Mouse (Mus musculus): ENCODE results near the gene Gsta4.
"Not testable (repeated sequence)": the region's sequence is repeated elsewhere in the genome, so short reads cannot be mapped to it uniquely, and the experiment has no call there.

Gsta4 gene

DNA sequence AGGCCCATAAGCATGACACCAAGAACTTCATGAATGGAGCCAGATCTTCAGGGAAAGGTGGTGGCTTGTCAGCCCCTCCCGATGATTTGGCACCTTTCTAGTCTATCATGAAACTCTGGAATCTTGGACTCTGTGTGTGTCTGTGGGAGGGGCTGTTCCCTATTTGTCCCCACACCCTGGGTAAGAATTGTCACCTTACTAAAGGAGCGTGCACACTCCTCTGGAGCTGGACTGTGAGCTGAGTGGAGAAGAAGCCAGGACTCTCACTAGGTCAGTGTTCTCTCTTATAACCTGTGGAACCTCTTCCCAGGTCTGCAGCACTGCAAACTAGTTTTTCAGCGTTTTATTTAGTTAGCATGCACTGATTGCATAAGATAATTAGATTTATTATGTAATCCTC is 47.9 kb downstream of the Gsta4 start, which contains the start of gene Gsta1:
Gsta1 (plus strand) TSS at position 196 of the 400 bp plus-strand sequence.
- not testable (repeated sequence) for DNase-seq (ENCODE audit: low spot score in 2 of 2)

DNA sequence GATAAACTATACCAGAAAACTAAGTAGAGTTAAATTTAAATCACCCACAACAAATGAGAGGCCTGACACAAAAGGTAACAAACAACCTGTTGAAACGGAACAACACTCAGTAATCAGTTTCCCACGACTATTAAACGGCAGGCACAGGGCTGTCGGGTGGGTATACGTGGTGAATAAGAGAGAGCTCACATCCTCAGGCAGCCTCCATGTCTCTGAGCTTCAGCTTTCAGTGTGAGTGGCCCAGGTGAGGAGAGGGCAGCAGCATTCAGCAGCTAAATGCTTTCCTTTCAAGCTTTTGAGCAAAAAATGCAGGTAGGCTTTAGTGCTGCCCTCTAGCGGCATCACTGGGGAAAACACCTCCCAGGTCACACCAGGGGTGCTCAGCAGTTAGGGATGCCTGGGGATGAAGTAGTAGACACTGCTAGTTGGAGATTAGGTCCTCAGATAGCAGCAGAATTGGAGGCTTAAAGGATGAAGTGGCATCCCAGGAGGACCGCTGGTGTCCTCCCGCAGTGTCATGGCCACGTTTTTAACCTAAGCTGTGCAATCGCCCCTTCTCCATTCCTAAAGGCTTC is 50.6 kb downstream of the Gsta4 start:
- DNase-seq (ENCODE audit: low spot score in 2 of 2): not testable (repeated sequence)

DNA sequence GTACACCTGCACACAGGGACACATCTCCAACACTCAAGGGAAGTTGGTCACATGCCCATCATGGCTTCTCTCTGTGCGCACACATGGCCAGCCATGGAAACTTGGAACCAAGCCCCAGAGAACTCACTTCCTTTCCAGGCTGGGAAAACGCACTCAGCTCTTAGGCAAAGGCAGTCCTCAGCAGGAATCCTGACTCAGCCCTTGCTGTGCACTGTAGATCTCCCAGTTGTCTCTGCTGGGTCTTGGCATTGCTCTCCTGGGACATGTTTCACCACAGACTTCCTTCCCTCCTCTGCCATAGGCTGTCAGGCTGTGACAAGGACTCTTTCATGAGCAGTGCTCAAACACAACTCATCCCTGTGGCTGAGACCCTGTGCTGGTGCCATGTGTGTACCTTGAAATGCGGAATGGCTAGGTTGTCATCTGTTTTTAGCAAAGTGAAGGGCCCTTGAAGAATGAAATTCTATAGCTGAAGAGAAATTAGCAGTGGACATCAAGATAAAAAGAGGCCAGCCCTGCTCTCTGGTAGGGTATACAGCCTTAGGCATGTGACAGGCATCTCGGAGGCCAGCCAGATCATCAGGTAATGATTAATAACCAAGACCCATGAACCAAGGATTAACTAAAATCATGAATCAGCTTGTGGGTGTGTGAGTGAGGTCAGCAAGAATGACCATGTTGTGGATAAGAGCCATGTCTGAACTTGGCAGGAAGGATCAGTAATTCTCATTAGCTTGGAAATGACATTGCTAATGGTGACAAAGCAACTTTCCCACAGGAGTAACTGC is 73.3 kb downstream of the Gsta4 start:
- DNase-seq (ENCODE audit: low spot score in 2 of 2): not testable (repeated sequence)

DNA sequence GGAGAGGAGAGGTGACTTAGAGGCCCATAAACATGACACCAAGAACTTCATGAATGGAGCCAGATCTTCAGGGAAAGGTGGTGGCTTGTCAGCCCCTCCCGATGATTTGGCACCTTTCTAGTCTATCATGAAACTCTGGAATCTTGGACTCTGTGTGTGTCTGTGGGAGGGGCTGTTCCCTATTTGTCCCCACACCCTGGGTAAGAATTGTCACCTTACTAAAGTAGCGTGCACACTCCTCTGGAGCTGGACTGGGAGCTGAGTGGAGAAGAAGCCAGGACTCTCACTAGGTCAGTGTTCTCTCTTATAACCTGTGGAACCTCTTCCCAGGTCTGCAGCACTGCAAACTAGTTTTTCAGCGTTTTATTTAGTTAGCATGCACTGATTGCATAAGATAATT is 74.3 kb downstream of the Gsta4 start, which contains the start of gene Gm3776:
Gm3776 (plus strand) TSS at position 216 of the 400 bp plus-strand sequence.
- DNase-seq (ENCODE audit: low spot score in 2 of 2): not testable (repeated sequence)
